Mouse (Mus musculus): ENCODE data around the gene Cog7. TPM values are rescaled to one million over a fixed set of nuclear protein-coding genes. Genes with fewer than 3 reads are reported as not detected.

Cog7 gene
- polyA plus RNA-seq, 1 experiment from 2014 or later, result 16.0 TPM

DNA sequence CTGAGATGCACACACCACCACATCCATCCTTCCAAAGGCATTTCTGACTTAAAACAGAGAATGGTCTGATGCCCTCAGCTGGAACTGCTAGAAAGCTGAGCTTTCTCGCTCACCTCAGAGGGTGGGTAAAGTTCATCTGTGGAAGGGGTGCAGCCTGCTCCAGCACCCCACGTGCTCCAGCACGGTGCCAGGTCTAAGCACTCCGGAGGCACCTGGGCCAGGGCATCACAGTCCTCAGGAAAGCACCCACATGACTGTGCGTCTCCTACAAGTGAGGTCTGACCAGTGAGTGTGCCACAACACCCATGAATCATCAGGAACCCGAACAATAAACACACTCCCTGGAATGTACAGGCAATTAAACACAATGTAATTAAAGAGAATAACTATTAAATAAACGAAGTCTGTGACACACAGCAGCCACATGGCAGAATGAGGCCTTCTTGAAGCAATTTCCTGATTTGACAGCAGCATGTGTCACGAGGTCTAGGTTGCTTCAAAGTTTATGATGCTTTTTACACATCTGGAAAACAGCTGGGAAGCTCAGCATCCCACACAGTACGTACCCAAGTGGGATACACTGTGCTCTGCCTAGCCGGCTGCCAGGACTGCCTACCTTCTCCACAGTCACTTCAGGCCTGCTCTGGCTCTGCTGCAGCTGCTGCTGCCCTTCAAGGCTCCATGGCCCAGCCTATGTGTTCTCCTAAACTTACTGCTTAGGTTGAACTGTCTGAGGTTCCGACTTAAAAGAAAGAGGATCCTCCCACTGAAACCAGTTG, 26.4 kb downstream of the Cog7 start:
- H3K4me2 ChIP-seq, result no peak overlapping the region
- 87% methylated on average over 11 of the region's 11 CpGs for WGBS

DNA sequence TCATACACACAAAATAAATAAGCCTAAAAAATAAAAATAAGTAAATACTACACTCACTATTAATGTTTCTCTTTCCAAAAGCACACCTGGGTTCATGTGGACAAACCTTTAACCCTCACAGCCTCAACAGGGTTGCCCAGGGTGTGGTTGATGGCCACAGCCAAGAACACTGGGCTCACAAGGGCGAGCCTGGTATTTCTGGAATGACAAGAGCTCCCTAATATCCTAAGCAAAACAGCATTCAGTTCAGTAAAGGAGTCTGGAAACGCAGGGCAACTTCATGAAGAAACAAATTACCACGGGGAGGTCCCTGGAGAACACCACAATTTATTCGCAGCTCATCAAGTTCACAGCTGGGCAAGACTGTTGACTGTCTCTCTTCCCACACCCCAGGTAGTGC, 34.0 kb downstream of the Cog7 start:
- Histone ChIP-seq H3K4me1 (replicated peaks) (peaks cover 7% of the 10 kb centered on the region; the same call in 1 of the 2 replicates), H3K27ac (no peak overlapping the region), H3K4me2 (no peak overlapping the region), H3K9me3 (replicated peaks) (no peaks in the 10 kb centered on the region), H3K27me3 (no peaks in the 10 kb centered on the region), H3K36me3 (peaks cover 11% of the 10 kb centered on the region; the same call in 1 of the 2 replicates), H3K9ac (no peak overlapping the region), H3K4me3 (no peak overlapping the region)
- WGBS, result 59% methylated on average over 4 of the region's 4 CpGs
- no peak for ATAC-seq (replicated peaks; ENCODE audit: insufficient number of reproducible peaks, insufficient read depth, low FRiP score, low read depth)

More for the DNA sequence above, 26.4 kb downstream of the Cog7 start:
- Histone ChIP-seq H3K4me1 (replicated peaks) (no peaks in the 10 kb centered on the region), H3K4me3 (no peak overlapping the region), H3K9ac (no peak overlapping the region), H3K36me3 (peaks cover 19% of the 10 kb centered on the region; the same call in 1 of the 2 replicates), H3K9me3 (replicated peaks) (no peaks in the 10 kb centered on the region), H3K27ac (no peak overlapping the region), H3K27me3 (no peaks in the 10 kb centered on the region)
- ATAC-seq (replicated peaks; ENCODE audit: insufficient number of reproducible peaks, insufficient read depth, low FRiP score, low read depth), result no peak

DNA sequence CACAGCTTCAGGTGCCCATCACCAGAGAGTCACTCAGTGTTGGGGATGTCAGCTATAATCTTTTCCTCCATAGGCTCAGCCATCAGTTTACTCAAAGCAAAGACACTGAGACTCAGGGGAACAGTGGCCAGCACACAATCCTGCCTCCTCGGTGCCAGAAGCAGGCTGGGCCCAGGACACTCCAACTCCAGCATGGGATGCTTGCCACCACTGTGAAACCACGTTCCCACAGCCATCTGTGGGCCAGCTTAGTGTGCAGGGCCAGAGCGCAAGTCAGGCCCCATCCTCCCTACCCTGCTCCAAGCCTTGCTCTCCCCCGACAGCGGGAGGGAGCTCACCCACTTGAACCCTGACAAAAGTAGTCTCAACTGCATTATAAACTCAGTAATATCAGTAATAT, 35.3 kb downstream of the Cog7 start:
- no peak for ATAC-seq (replicated peaks; ENCODE audit: insufficient number of reproducible peaks, insufficient read depth, low FRiP score, low read depth)
- H3K4me1 ChIP-seq (replicated peaks), result peaks cover 13% of the 10 kb centered on the region
- H3K9me3 ChIP-seq (replicated peaks), result no peaks in the 10 kb centered on the region
- H3K4me3 ChIP-seq, result no peak overlapping the region
- no peaks in the 10 kb centered on the region for H3K27me3 ChIP-seq
- H3K27ac ChIP-seq, result no peak overlapping the region
- peaks cover 10% of the 10 kb centered on the region; the same call in 1 of the 2 replicates for H3K36me3 ChIP-seq
- H3K4me2 ChIP-seq, result no peak overlapping the region
- H3K9ac ChIP-seq, result no peak overlapping the region
- WGBS, result 74% methylated on average over 5 of the region's 5 CpGs

DNA sequence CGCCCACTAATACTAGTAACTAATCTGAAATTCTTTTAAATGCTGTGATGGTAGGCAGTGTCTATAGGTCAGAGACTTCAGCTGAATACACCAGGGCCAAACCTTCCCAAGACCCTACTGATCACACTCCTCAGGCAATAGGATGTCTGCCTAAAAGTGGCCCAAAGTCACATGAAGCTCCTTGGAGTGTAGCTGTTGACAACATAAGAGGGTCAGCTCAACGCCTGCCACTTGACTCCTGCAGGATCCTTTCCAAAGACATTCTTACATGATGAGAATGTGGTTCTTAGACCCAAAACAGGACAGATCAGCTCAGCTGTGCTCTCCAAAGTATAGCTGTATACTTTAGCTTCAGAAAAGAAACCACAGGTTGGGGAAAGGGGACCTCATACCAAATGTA, 39.1 kb downstream of the Cog7 start:
- Histone ChIP-seq H3K4me1 (replicated peaks) (peaks cover 13% of the 10 kb centered on the region), H3K9me3 (replicated peaks) (no peaks in the 10 kb centered on the region), H3K27me3 (no peaks in the 10 kb centered on the region), H3K4me2 (no peak overlapping the region), H3K4me3 (no peak overlapping the region), H3K9ac (no peak overlapping the region), H3K36me3 (no peaks in the 10 kb centered on the region), H3K27ac (no peak overlapping the region)
- ATAC-seq (replicated peaks; ENCODE audit: insufficient number of reproducible peaks, insufficient read depth, low FRiP score, low read depth), result no peak
- WGBS, result 74% methylated on average over 2 of the region's 2 CpGs

DNA sequence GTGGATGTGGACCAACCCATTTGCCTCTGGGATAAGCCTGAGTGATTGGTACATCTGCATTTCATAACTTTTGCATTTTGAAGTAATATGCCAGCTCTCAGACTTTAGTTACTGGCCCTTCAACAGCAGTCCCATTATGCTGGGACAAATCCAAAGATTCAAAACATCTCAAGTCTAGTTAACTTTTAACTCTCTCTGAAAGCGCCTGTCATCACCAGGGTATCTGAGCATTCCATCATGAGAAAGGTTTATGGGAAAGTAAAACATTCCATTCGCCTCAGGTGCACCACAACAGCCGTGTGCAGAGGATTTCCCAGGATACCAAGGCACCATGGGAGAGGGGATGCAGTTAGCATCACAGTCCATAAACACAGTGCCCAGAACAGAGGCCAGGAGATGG, 39.9 kb downstream of the Cog7 start:
- no peak overlapping the region for H3K9ac ChIP-seq
- H3K27ac ChIP-seq, result no peak overlapping the region
- 76% methylated on average over 3 of the region's 3 CpGs for WGBS
- ATAC-seq (replicated peaks; ENCODE audit: insufficient number of reproducible peaks, insufficient read depth, low FRiP score, low read depth), result no peak
- H3K36me3 ChIP-seq, result no peaks in the 10 kb centered on the region
- no peaks in the 10 kb centered on the region for H3K9me3 ChIP-seq (replicated peaks)
- H3K4me2 ChIP-seq, result no peak overlapping the region
- peaks cover 21% of the 10 kb centered on the region for H3K4me1 ChIP-seq (replicated peaks)
- H3K27me3 ChIP-seq, result no peaks in the 10 kb centered on the region
- H3K4me3 ChIP-seq, result no peak overlapping the region

DNA sequence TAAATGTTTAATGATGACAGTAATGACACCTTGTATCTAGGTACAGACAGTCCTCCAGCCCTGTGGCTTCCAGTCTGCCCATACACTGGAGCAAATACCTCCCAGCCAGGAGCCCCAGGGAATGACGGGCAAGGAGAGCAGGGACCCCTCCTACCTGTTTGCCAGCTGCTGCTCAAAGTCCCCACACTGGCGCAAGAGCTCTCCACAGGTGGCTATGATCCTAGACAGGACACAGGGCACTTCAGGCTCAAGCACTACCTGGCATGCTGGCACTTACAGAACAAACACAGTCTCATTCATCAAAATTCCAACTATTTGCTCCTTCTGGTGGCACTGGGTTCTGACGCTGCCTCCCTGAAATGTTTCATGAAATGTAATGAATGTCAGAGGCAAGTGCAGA, 40.5 kb downstream of the Cog7 start:
- H3K27me3 ChIP-seq, result no peaks in the 10 kb centered on the region
- no peaks in the 10 kb centered on the region for H3K36me3 ChIP-seq
- H3K9ac ChIP-seq, result no peak overlapping the region
- no peak overlapping the region for H3K27ac ChIP-seq
- peaks cover 27% of the 10 kb centered on the region for H3K4me1 ChIP-seq (replicated peaks)
- H3K9me3 ChIP-seq (replicated peaks), result no peaks in the 10 kb centered on the region
- ATAC-seq (replicated peaks; ENCODE audit: insufficient number of reproducible peaks, insufficient read depth, low FRiP score, low read depth), result no peak
- H3K4me2 ChIP-seq, result no peak overlapping the region
- no peak overlapping the region for H3K4me3 ChIP-seq
- 64% methylated on average over 3 of the region's 3 CpGs for WGBS

DNA sequence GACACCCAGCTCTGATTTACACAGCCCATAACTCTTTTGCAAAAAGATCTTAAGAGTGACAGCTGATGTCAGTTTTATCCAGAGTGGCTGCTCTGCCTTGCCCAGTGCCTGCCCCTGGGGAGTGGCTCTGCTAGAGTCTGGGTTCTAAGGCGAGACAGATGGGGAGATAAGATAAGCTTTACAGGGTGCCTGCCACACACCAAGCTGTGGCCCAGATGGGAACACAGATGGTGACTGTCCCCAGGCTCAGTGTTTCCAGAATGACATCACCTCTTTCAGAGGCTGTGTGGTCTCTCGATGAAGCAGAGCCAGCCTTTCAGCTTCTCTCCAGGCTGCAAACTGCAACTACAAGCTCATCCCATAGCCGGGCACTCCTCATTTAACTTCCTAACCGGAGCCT, 41.8 kb downstream of the Cog7 start:
- no peaks in the 10 kb centered on the region for H3K36me3 ChIP-seq
- WGBS, result 37% methylated on average over 4 of the region's 4 CpGs
- no peak overlapping the region for H3K9ac ChIP-seq
- peaks cover 34% of the 10 kb centered on the region for H3K4me1 ChIP-seq (replicated peaks)
- H3K9me3 ChIP-seq (replicated peaks), result no peaks in the 10 kb centered on the region
- H3K27ac ChIP-seq, result no peak overlapping the region
- no peak; the same call in 1 of the 2 replicates for ATAC-seq (replicated peaks; ENCODE audit: insufficient number of reproducible peaks, insufficient read depth, low FRiP score, low read depth)
- H3K4me2 ChIP-seq, result no peak overlapping the region
- H3K27me3 ChIP-seq, result no peaks in the 10 kb centered on the region
- no peak overlapping the region for H3K4me3 ChIP-seq

DNA sequence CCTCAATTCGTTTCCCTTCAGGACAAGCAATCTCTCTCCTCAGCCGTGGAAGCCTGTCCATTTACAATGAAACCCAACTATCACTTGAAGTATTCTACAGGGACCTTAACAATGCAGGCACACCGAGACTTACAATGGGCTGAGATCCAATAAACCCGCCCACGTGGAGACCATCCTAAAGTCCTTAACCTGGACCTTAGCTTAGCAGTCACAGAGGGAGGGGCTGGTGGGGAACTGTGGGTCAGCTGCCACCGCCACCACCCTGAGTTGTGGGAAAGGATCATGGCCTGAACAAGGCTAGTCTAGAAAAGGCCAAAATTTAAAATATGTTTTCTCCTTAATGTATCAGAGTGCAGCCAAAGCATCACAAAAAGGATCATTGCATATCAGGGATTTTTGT, 42.3 kb downstream of the Cog7 start:
- 61% methylated on average over 6 of the region's 6 CpGs for WGBS
- Histone ChIP-seq H3K4me1 (replicated peaks) (peaks cover 34% of the 10 kb centered on the region), H3K9ac (no peak overlapping the region), H3K36me3 (no peaks in the 10 kb centered on the region), H3K4me2 (no peak overlapping the region), H3K27me3 (no peaks in the 10 kb centered on the region), H3K9me3 (replicated peaks) (no peaks in the 10 kb centered on the region), H3K4me3 (no peak overlapping the region), H3K27ac (no peak overlapping the region)
- no peak for ATAC-seq (replicated peaks; ENCODE audit: insufficient number of reproducible peaks, insufficient read depth, low FRiP score, low read depth)

DNA sequence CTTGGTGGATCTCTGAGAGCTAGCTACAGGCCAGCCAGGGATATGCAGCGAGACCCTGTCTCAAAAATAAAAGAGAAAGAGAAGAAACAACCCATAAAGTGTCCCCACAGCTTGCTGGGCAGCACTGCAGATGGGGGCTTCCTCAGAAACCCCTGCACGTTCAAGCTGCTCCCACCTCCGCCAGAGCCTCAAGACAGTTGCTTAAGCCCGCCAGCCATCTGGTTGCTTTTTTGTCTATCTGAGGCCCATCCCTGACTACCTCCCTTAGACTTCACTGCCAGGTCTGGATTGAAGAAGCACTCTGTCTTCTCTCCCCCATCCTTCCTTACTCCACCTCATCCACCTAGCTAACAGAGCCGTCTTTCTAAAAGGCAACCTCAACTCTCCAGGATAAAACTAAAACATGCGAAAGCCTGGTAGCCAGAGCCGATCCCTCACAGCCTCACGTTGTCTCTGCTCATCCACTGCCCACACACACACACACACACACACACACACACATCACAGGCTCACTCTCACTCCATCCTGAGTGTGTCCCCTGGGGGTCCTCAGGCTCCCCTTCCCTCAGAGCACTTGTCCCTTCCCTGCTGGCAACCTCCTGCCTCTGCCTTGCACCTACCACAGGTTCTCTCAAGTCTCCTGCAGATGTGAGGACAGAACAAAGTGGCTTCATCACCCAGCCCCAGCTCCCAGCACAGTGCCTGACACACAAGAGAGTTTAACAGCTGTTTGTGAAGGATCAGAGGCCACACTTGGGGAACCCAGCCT, 43.2 kb downstream of the Cog7 start:
- H3K9me3 ChIP-seq (replicated peaks), result no peaks in the 10 kb centered on the region
- ATAC-seq (replicated peaks; ENCODE audit: insufficient number of reproducible peaks, insufficient read depth, low FRiP score, low read depth), result no peak
- no peak overlapping the region for H3K4me2 ChIP-seq
- no peaks in the 10 kb centered on the region for H3K27me3 ChIP-seq
- no peak overlapping the region for H3K9ac ChIP-seq
- no peak overlapping the region for H3K4me3 ChIP-seq
- 87% methylated on average over 8 of the region's 8 CpGs for WGBS
- H3K27ac ChIP-seq, result no peak overlapping the region
- no peaks in the 10 kb centered on the region for H3K36me3 ChIP-seq
- H3K4me1 ChIP-seq (replicated peaks), result peaks cover 34% of the 10 kb centered on the region

DNA sequence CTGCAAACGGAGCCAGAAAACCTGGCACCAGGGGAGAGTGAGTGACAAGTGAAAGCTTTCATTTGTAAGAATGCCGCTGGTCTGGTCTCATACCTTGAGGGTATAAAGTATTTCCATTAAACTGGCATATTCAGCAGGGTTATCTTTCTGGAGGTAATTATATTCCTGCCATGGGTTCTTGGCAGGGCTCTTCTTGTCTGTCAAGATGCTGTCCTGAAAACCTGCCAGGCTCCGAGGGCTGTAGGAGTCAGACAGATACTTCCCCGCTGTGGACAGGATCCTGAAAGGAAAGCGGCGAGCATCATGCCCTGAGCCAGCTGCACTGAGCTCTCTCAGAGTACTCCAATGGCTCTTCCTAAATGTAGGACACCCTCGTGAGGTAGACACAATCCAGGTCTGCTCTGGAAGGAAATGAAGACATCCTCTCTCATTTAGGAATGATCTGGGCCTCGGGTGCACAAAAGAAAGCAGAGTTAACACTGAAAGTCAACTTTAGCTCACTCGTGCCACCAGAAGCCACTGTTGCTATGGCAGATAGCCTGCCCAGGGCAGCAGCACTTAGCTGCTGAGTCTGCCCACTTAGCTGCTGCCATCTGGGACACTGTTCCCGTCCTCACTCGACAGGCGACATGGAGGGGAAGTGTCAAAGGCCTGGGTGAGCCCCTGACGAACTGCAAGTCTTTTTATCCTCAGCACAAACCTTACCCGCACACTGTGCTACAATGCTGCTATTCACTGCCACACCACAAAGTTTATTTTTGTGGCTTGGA, 44.5 kb downstream of the Cog7 start:
- no peak overlapping the region for H3K27ac ChIP-seq
- H3K4me1 ChIP-seq (replicated peaks), result peaks cover 31% of the 10 kb centered on the region
- no peak overlapping the region for H3K4me2 ChIP-seq
- H3K9ac ChIP-seq, result no peak overlapping the region
- no peaks in the 10 kb centered on the region for H3K36me3 ChIP-seq
- ATAC-seq (replicated peaks; ENCODE audit: insufficient number of reproducible peaks, insufficient read depth, low FRiP score, low read depth), result no peak
- no peak overlapping the region for H3K4me3 ChIP-seq
- no peaks in the 10 kb centered on the region for H3K9me3 ChIP-seq (replicated peaks)
- 37% methylated on average over 14 of the region's 14 CpGs for WGBS
- H3K27me3 ChIP-seq, result no peaks in the 10 kb centered on the region
